Mouse (Mus musculus): ENCODE data around the gene Krt7. TPM values are rescaled to one million over a fixed set of nuclear protein-coding genes. Genes with fewer than 3 reads are reported as not detected.

Krt7 gene
- polyA plus RNA-seq, 1 experiment from 2014 or later = 16.2 TPM

- Histone ChIP-seq H3K36me3 (replicated peaks) (no peaks in the 10 kb centered on the region), H3K9me3 (no peaks in the 10 kb centered on the region), H3K27ac (replicated peaks) (no peak overlapping the region), H3K27me3 (replicated peaks; ENCODE audit: low read depth, poor library complexity, severe bottlenecking) (peaks cover 13% of the 10 kb centered on the region; the same call in 1 of the 2 replicates), H3K4me3 (no peak overlapping the region), H3K4me1 (peaks cover 36% of the 10 kb centered on the region)
- no peak for DNase-seq (ENCODE audit: low spot score)
- WGBS = 29% methylated on average over 12 of the region's 12 CpGs
Observed at GRCm38 (mm10) chr15:101369382-101370100, 41.3 kb upstream of the Krt7 start.

GRCm38 (mm10) chr15:101370101-101370911 is 40.5 kb upstream of the Krt7 start, which contains the start of gene Krt80:
Krt80 (minus strand) TSS chr15:101370162.
- no peak for DNase-seq (ENCODE audit: low spot score)
- no peaks in the 10 kb centered on the region for H3K9me3 ChIP-seq
- 61% methylated on average over 22 of the region's 22 CpGs for WGBS
- H3K4me3 ChIP-seq = no peak within 1 kb of the TSS
- H3K27me3 ChIP-seq (replicated peaks; ENCODE audit: low read depth, poor library complexity, severe bottlenecking) = peaks cover 16% of the 10 kb centered on the region; the same call in 1 of the 2 replicates
- no peak within 1 kb of the TSS for H3K27ac ChIP-seq (replicated peaks)
- H3K4me1 ChIP-seq = peaks cover 36% of the 10 kb centered on the region
- no peaks in the 10 kb centered on the region for H3K36me3 ChIP-seq (replicated peaks)

GRCm38 (mm10) chr15:101371141-101371985 is 39.5 kb upstream of the Krt7 start:
- Histone ChIP-seq H3K27ac (replicated peaks) (no peak overlapping the region), H3K27me3 (replicated peaks; ENCODE audit: low read depth, poor library complexity, severe bottlenecking) (peaks cover 23% of the 10 kb centered on the region; the same call in 1 of the 2 replicates), H3K9me3 (no peaks in the 10 kb centered on the region), H3K4me1 (peaks cover 38% of the 10 kb centered on the region), H3K36me3 (replicated peaks) (no peaks in the 10 kb centered on the region), H3K4me3 (no peak overlapping the region)
- DNase-seq (ENCODE audit: low spot score) = no peak
- 81% methylated on average over 15 of the region's 15 CpGs for WGBS

- WGBS = 66% methylated on average over 7 of the region's 7 CpGs
- H3K27ac ChIP-seq (replicated peaks) = no peak overlapping the region
- H3K36me3 ChIP-seq (replicated peaks) = no peaks in the 10 kb centered on the region
- peaks cover 20% of the 10 kb centered on the region; the same call in 1 of the 2 replicates for H3K27me3 ChIP-seq (replicated peaks; ENCODE audit: low read depth, poor library complexity, severe bottlenecking)
- no peak overlapping the region for H3K4me3 ChIP-seq
- peaks cover 41% of the 10 kb centered on the region for H3K4me1 ChIP-seq
- no peaks in the 10 kb centered on the region for H3K9me3 ChIP-seq
- no peak for DNase-seq (ENCODE audit: low spot score)
Observed at GRCm38 (mm10) chr15:101372131-101372977, 38.5 kb upstream of the Krt7 start.

- Histone ChIP-seq H3K27ac (replicated peaks) (no peak overlapping the region), H3K36me3 (replicated peaks) (no peaks in the 10 kb centered on the region), H3K4me1 (peaks cover 42% of the 10 kb centered on the region), H3K27me3 (replicated peaks; ENCODE audit: low read depth, poor library complexity, severe bottlenecking) (peaks cover 20% of the 10 kb centered on the region; the same call in 1 of the 2 replicates), H3K9me3 (no peaks in the 10 kb centered on the region), H3K4me3 (no peak overlapping the region)
- DNase-seq (ENCODE audit: low spot score) = no peak
- 90% methylated on average over 16 of the region's 16 CpGs for WGBS
Observed at GRCm38 (mm10) chr15:101373286-101373898, 37.5 kb upstream of the Krt7 start.

- H3K27ac ChIP-seq (replicated peaks) = peak overlapping the region; percentile 44; the same call in 1 of the 2 replicates
- peaks cover 14% of the 10 kb centered on the region; the same call in 1 of the 2 replicates for H3K27me3 ChIP-seq (replicated peaks; ENCODE audit: low read depth, poor library complexity, severe bottlenecking)
- DNase-seq (ENCODE audit: low spot score) = no peak
- 57% methylated on average over 4 of the region's 4 CpGs for WGBS
- H3K9me3 ChIP-seq = no peaks in the 10 kb centered on the region
- peaks cover 36% of the 10 kb centered on the region for H3K4me1 ChIP-seq
- no peaks in the 10 kb centered on the region for H3K36me3 ChIP-seq (replicated peaks)
- no peak overlapping the region for H3K4me3 ChIP-seq
Observed at GRCm38 (mm10) chr15:101374879-101375278, 36.0 kb upstream of the Krt7 start.

- Histone ChIP-seq H3K9me3 (no peaks in the 10 kb centered on the region), H3K36me3 (replicated peaks) (no peaks in the 10 kb centered on the region), H3K27me3 (replicated peaks; ENCODE audit: low read depth, poor library complexity, severe bottlenecking) (peaks cover 10% of the 10 kb centered on the region; the same call in 1 of the 2 replicates), H3K4me3 (no peak overlapping the region), H3K4me1 (peaks cover 34% of the 10 kb centered on the region), H3K27ac (replicated peaks) (no peak overlapping the region)
- 77% methylated on average over 6 of the region's 6 CpGs for WGBS
- DNase-seq (ENCODE audit: low spot score) = no peak
Observed at GRCm38 (mm10) chr15:101375956-101376775, 34.7 kb upstream of the Krt7 start.

- Histone ChIP-seq H3K27ac (replicated peaks) (no peak overlapping the region), H3K4me1 (peaks cover 39% of the 10 kb centered on the region), H3K9me3 (no peaks in the 10 kb centered on the region), H3K4me3 (no peak overlapping the region), H3K36me3 (replicated peaks) (no peaks in the 10 kb centered on the region), H3K27me3 (replicated peaks; ENCODE audit: low read depth, poor library complexity, severe bottlenecking) (peaks cover 10% of the 10 kb centered on the region; the same call in 1 of the 2 replicates)
- WGBS = 73% methylated on average over 5 of the region's 5 CpGs
- no peak for DNase-seq (ENCODE audit: low spot score)
Observed at GRCm38 (mm10) chr15:101376776-101377061, 34.1 kb upstream of the Krt7 start.

- Histone ChIP-seq H3K9me3 (no peaks in the 10 kb centered on the region), H3K27me3 (replicated peaks; ENCODE audit: low read depth, poor library complexity, severe bottlenecking) (peaks cover 14% of the 10 kb centered on the region; the same call in 1 of the 2 replicates), H3K4me1 (peaks cover 40% of the 10 kb centered on the region), H3K4me3 (no peak overlapping the region), H3K27ac (replicated peaks) (no peak overlapping the region), H3K36me3 (replicated peaks) (no peaks in the 10 kb centered on the region)
- no peak for DNase-seq (ENCODE audit: low spot score)
- WGBS = 77% methylated on average over 5 of the region's 5 CpGs
Observed at GRCm38 (mm10) chr15:101378646-101379045, 32.2 kb upstream of the Krt7 start.

GRCm38 (mm10) chr15:101381758-101382157 is 29.1 kb upstream of the Krt7 start:
- DNase-seq (ENCODE audit: low spot score) = no peak
- H3K4me3 ChIP-seq = no peak overlapping the region
- H3K27me3 ChIP-seq (replicated peaks; ENCODE audit: low read depth, poor library complexity, severe bottlenecking) = 0 out of 2 replicates have a peak, but pooled peaks cover 4% of the 10 kb centered on the region
- peaks cover 29% of the 10 kb centered on the region for H3K4me1 ChIP-seq
- no peaks in the 10 kb centered on the region for H3K36me3 ChIP-seq (replicated peaks)
- H3K9me3 ChIP-seq = no peaks in the 10 kb centered on the region
- no peak overlapping the region for H3K27ac ChIP-seq (replicated peaks)
- 70% methylated on average over 9 of the region's 9 CpGs for WGBS
